Mouse (Mus musculus) stomach, embryonic 15.5 days (tissue): ENCODE measurements at regions not wholly inside any gene's neighbourhood (a gene's known extent, or its start where the extent isn't known, plus 50 kb on each side); places are given as distances from the start of the nearest gene placed in this dataset.
"Not testable (repeated sequence)": the region's sequence is repeated elsewhere in the genome, so short reads cannot be mapped to it uniquely, and the experiment has no call there.

Experiments used
- ATAC-seq: fragments of 200-750 bp; cut with Nextera tagmentation; 2 replicates; pipeline ENCODE4 v1.8.0; 2017; ENCODE audit warnings: low read depth, moderate number of reproducible peaks, moderate TSS enrichment; ENCODE audit not compliant: insufficient read depth, low FRiP score
- H3K27ac ChIP-seq: fragments of 300-500 bp; sonication (generic); 2 replicates; pipeline ENCODE4 v1.5.1; 2015; ENCODE audit warnings: mild to moderate bottlenecking, inconsistent platforms
- H3K27me3 ChIP-seq: fragments of 300-500 bp; sonication (generic); replicated peaks from 2 replicates; pipeline ENCODE4 v1.6.1; 2015; ENCODE audit warnings: inconsistent platforms
- H3K36me3 ChIP-seq: fragments of 300-500 bp; sonication (generic); 2 replicates; pipeline ENCODE4 v1.6.1; 2015; ENCODE audit warnings: inconsistent platforms
- H3K4me1 ChIP-seq: fragments of 300-500 bp; sonication (generic); 2 replicates; pipeline ENCODE4 v1.6.1; 2015; ENCODE audit warnings: inconsistent platforms
- H3K4me2 ChIP-seq: fragments of 300-500 bp; sonication (generic); 2 replicates; pipeline ENCODE4 v1.6.1; 2015; ENCODE audit warnings: mild to moderate bottlenecking, inconsistent platforms
- H3K4me3 ChIP-seq: fragments of 300-500 bp; sonication (generic); replicated peaks from 2 replicates; pipeline ENCODE4 v1.5.1; 2015; ENCODE audit warnings: inconsistent platforms
- H3K9ac ChIP-seq: fragments of 300-500 bp; sonication (generic); 2 replicates; pipeline ENCODE4 v1.6.1; 2015; ENCODE audit warnings: inconsistent platforms
- H3K9me3 ChIP-seq: fragments of 300-500 bp; sonication (generic); 2 replicates; pipeline ENCODE4 v1.6.1; 2016; ENCODE audit warnings: inconsistent platforms
- WGBS: fragments of 180-500 bp; shearing (Covaris S2); methylation state at CpG from one replicate; pipeline ENCODE4 v1.1.7; 2015; 5-methylcytosine and 5-hydroxymethylcytosine counted together

DNA sequence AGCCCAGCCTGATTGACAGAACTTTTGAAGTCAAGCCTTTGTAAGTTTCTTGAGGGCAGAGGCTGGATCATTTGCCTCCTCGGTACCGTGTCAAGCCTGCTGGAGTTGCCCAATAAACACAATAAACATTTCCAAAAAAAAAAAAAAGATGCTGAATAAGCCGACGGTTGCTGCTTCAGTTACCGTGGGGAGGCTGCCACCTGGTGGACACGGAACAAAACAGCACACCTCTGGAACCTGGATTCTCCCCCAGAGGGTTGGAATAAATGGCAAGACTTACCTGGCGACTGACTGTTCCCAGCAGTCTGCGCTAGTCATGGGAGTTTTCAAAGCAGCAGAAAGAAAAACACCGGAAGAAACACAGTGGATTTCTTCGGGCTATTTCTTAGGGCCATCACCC, 136.3 kb upstream of the Adamts18 start:
- ATAC-seq = no peak

DNA sequence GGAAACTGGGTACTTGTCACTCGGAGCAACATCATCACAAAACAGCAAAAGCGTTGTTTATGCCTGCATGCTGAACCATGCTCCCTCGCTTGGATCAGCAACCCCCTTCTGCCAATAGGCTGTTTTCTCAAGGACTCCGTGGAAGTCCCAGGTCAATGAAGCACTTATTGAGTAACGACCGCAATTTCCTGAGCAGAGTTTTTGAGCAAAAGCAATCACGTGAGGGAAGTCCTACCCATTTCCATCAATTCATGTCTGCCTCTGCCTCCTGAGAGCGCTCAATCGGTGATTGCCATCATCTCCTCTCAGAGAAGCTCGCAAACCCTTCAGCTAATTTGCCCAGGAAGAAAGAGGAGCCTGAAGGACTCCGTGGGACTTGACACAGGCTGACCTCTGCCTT, 136.9 kb upstream of the Adamts18 start:
- Histone ChIP-seq H3K9ac (no peak overlapping the region), H3K4me2 (no peak overlapping the region)

More for the DNA sequence above, 136.3 kb upstream of the Adamts18 start:
- H3K27me3 ChIP-seq = no peaks in the 10 kb centered on the region; the same call in 1 of the 2 replicates
- no peak overlapping the region for H3K9ac ChIP-seq
- WGBS = 6% methylated on average over 10 of the region's 10 CpGs
- no peaks in the 10 kb centered on the region for H3K4me1 ChIP-seq
- H3K4me2 ChIP-seq = no peak overlapping the region
- H3K36me3 ChIP-seq = no peaks in the 10 kb centered on the region
- H3K9me3 ChIP-seq = no peaks in the 10 kb centered on the region
- no peak overlapping the region for H3K4me3 ChIP-seq
- no peak overlapping the region for H3K27ac ChIP-seq

DNA sequence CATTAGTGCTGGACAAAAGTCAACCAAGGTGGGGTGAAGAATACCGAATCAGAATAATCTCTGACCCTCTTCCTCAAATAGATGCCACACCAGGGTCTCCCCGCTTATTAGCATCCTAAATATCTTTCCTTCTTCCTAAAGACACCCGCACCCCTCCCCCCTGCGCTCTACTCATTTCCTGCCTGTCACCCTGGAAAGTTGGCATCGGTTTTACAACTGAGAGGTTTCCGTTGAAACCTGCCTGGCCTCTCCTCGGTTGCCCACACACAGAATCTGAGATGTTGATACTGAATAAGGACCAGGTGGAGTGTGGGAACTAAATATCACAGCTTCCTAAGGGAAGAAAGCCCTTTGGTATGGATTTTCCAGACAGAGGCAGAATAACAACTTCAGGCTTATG, 137.4 kb upstream of the Adamts18 start:
- H3K27me3 ChIP-seq = no peaks in the 10 kb centered on the region; the same call in 1 of the 2 replicates
- H3K9ac ChIP-seq = no peak overlapping the region
- no peak for ATAC-seq
- no peaks in the 10 kb centered on the region for H3K36me3 ChIP-seq
- no peaks in the 10 kb centered on the region for H3K4me1 ChIP-seq
- no peak overlapping the region for H3K4me2 ChIP-seq
- no peak overlapping the region for H3K27ac ChIP-seq
- no peaks in the 10 kb centered on the region for H3K9me3 ChIP-seq
- WGBS = 60% methylated on average over 7 of the region's 7 CpGs
- H3K4me3 ChIP-seq = no peak overlapping the region

More for the DNA sequence above, 136.9 kb upstream of the Adamts18 start:
- 44% methylated on average over 11 of the region's 11 CpGs for WGBS
- H3K4me1 ChIP-seq = no peaks in the 10 kb centered on the region
- H3K36me3 ChIP-seq = no peaks in the 10 kb centered on the region
- no peak overlapping the region for H3K4me3 ChIP-seq
- no peak overlapping the region for H3K27ac ChIP-seq
- H3K9me3 ChIP-seq = no peaks in the 10 kb centered on the region
- H3K27me3 ChIP-seq = no peaks in the 10 kb centered on the region; the same call in 1 of the 2 replicates
- no peak for ATAC-seq

DNA sequence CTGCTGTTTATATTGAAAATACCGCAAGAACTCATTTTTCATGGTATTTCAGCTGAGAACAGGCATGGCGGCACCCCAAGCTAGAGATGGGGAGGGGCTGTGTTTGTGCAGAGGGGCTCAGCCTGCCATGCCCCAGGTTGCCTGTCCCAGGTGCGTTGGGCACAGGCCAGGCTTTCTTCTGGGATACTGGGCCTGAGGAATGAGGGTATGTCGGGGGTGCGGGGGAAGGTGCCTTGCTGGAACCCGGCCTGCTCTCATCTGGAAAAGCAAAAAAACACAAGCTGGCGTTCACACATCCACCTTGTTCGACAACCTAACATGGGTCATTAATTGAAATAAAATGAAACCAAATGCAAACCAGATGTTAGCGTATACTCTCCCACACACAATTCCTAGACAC, 142.2 kb upstream of the Adamts18 start:
- ATAC-seq = no peak
- H3K4me3 ChIP-seq = no peak overlapping the region

DNA sequence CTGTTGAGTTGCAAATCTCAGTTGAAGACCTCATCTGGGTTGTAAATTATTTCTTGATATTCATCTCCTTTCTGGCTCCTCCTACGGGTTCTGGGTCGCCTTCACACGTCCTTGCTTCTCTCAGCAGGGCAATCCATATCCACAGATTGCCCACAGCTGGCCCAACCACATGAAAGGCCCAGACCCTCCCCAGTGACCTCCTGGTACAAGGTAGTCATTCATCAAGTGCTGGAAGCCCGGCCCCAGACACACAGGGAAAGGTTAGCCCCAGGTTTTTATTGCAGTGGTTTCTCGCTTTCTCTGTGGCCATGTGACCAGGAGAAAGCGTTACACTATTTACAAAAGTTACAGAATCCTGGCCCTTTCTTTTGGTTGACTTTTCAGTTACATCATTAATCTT, 134.5 kb upstream of the Nudt7 start:
- H3K4me1 ChIP-seq = no peaks in the 10 kb centered on the region
- no peak overlapping the region for H3K9ac ChIP-seq
- ATAC-seq = no peak
- H3K9me3 ChIP-seq = no peaks in the 10 kb centered on the region
- H3K4me2 ChIP-seq = no peak overlapping the region
- H3K27ac ChIP-seq = no peak overlapping the region
- 17% methylated on average over 6 of the region's 6 CpGs for WGBS
- H3K27me3 ChIP-seq = no peaks in the 10 kb centered on the region
- H3K4me3 ChIP-seq = no peak overlapping the region
- no peaks in the 10 kb centered on the region for H3K36me3 ChIP-seq

More for the DNA sequence above, 142.2 kb upstream of the Adamts18 start:
- Histone ChIP-seq H3K9me3 (no peaks in the 10 kb centered on the region), H3K9ac (no peak overlapping the region), H3K4me2 (no peak overlapping the region), H3K27me3 (no peaks in the 10 kb centered on the region), H3K36me3 (no peaks in the 10 kb centered on the region), H3K27ac (no peak overlapping the region), H3K4me1 (no peaks in the 10 kb centered on the region)
- 68% methylated on average over 9 of the region's 9 CpGs for WGBS

DNA sequence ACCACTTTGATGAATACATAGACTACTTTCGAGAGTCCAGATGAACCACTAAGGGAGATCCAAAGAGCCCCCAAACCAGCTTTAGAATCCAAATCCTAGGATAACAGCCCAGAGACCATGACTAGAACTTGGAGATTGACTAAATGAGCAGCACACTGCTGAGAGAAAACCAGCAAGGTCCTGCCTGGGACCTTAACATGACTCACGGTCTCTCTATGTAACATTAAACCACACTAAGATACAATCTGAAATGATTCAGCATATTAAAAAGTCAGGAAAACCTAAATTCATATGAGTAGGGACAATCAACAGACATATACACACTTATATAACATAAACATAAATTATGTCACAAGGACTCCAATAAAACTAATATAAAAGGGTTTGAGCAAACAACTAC, 131.7 kb upstream of the Nudt7 start:
- no peaks in the 10 kb centered on the region for H3K27me3 ChIP-seq
- H3K36me3 ChIP-seq = no peaks in the 10 kb centered on the region
- no peak overlapping the region for H3K27ac ChIP-seq
- H3K4me3 ChIP-seq = no peak overlapping the region
- ATAC-seq = no peak
- H3K4me2 ChIP-seq = no peak overlapping the region
- H3K9me3 ChIP-seq = no peaks in the 10 kb centered on the region
- H3K4me1 ChIP-seq = no peaks in the 10 kb centered on the region
- 82% methylated on average over 2 of the region's 2 CpGs for WGBS
- H3K9ac ChIP-seq = no peak overlapping the region

DNA sequence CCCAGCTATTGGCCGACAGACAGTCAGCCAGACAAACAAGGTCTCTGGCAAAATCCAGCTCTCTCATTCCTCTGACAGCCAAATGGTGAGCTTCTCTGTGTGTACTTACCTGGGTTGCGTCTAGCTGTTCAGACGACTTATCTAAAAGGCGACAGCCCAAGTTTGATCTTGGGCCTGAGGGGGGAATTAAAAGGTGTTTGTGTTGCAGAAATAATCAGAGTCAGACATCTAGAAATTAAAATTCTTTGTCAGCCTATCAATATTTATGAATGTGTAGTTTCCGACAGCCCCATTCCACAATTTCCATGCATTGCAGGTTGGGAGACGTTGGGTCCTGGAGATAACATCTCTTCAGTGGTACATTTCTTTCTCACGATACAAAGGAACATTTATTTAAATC, 128.9 kb upstream of the Nudt7 start:
- H3K4me1 ChIP-seq = no peaks in the 10 kb centered on the region
- H3K4me3 ChIP-seq = no peak overlapping the region
- no peak overlapping the region for H3K9ac ChIP-seq
- WGBS = 62% methylated on average over 7 of the region's 7 CpGs
- H3K36me3 ChIP-seq = no peaks in the 10 kb centered on the region
- no peaks in the 10 kb centered on the region for H3K27me3 ChIP-seq
- H3K9me3 ChIP-seq = no peaks in the 10 kb centered on the region
- no peak overlapping the region for H3K4me2 ChIP-seq
- no peak overlapping the region for H3K27ac ChIP-seq
- ATAC-seq = no peak

DNA sequence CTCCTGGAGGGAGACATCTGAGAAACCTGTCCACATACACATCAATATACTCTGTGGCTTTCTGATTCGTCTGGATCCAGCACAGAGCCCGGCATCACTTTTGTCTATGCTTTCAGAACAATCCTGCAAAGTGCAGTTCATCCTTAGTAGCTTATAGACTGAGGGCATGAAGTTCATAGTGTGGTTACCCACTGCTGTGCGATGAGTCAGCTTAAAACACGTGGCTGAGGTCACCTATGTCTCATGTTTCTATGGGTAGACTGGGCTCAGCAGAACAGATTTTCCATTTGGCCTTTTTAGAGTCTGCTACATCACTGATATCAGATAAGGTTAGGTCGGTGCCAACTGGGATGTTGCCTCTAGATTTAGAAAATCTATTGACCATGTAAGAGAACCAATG, 126.8 kb upstream of the Nudt7 start:
- 81% methylated on average over 5 of the region's 5 CpGs for WGBS
- no peak overlapping the region for H3K4me2 ChIP-seq
- no peaks in the 10 kb centered on the region for H3K36me3 ChIP-seq
- H3K27ac ChIP-seq = no peak overlapping the region
- no peaks in the 10 kb centered on the region for H3K9me3 ChIP-seq
- H3K27me3 ChIP-seq = no peaks in the 10 kb centered on the region
- no peak overlapping the region for H3K4me3 ChIP-seq
- no peaks in the 10 kb centered on the region for H3K4me1 ChIP-seq
- ATAC-seq = no peak
- H3K9ac ChIP-seq = no peak overlapping the region

DNA sequence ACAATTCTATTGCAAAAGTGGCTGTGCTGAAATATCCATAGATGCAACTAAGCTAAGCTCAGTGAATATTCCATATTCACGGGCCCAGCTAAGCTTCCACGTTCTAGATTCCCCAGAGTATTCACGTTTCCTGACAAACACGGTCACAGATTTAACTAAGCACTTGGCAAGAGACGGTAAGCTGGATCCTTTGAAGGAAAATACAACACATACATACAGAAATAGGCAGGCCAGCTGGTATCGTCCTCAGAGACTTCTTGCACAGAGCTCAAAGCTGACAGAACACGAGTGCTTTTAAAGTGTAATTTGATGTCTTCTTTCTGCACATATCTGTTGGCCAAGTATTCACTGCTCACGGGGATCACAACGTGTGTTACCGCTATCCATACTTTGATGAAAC, 126.3 kb upstream of the Nudt7 start:
- no peaks in the 10 kb centered on the region for H3K27me3 ChIP-seq
- no peaks in the 10 kb centered on the region for H3K36me3 ChIP-seq
- no peak for ATAC-seq
- H3K27ac ChIP-seq = no peak overlapping the region
- 82% methylated on average over 10 of the region's 10 CpGs for WGBS
- H3K4me2 ChIP-seq = no peak overlapping the region
- no peak overlapping the region for H3K9ac ChIP-seq
- H3K4me1 ChIP-seq = no peaks in the 10 kb centered on the region
- no peak overlapping the region for H3K4me3 ChIP-seq
- H3K9me3 ChIP-seq = no peaks in the 10 kb centered on the region

DNA sequence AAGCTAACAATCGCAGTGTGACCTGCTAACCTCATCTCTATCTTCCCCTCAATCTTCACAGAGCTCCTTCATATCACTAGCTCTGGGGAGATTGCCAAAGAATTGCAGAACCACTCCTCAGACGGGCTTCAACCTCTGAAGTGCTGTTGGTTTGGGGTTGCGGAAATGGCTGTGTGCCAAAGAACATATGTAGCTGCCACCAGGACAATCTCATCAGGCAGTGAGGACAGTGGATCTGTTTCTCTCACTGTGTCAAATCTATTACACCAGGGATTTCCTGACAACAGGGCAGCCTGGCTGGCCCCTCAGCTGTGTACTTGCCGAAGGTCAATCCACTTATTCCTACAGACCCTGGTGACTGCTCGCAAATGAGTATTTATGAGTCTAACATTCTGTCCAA, 115.0 kb upstream of the Nudt7 start:
- 24% methylated on average over 5 of the region's 5 CpGs for WGBS
- H3K4me3 ChIP-seq = no peak overlapping the region
- H3K36me3 ChIP-seq = no peaks in the 10 kb centered on the region
- no peak overlapping the region for H3K4me2 ChIP-seq
- no peaks in the 10 kb centered on the region for H3K9me3 ChIP-seq
- no peak overlapping the region for H3K9ac ChIP-seq
- ATAC-seq = peak; percentile 18; the same call in 1 of the 2 replicates
- no peaks in the 10 kb centered on the region for H3K27me3 ChIP-seq
- H3K27ac ChIP-seq = no peak overlapping the region
- H3K4me1 ChIP-seq = no peaks in the 10 kb centered on the region

DNA sequence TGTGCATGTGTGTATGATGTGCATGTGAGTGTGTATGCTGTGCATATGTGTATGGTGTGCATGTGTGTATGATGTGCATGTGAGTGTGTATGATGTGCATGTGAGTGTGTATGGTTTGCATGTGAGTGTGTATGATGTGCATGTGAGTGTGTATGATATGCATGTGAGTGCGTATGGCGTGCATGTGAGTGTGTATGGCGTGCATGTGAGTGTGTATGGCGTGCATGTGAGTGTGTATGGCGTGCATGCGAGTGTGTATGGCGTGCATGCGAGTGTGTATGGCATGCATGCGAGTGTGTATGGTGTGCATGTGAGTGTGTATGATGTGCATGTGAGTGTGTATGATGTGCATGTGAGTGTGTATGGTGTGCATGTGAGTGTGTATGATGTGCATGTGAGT, 103.2 kb upstream of the Nudt7 start:
- not testable (repeated sequence) for H3K36me3 ChIP-seq, H3K9ac ChIP-seq, H3K9me3 ChIP-seq, ATAC-seq, H3K4me3 ChIP-seq, H3K27me3 ChIP-seq, H3K4me2 ChIP-seq, H3K4me1 ChIP-seq, H3K27ac ChIP-seq
- WGBS = 93% methylated on average over 9 of the region's 9 CpGs

DNA sequence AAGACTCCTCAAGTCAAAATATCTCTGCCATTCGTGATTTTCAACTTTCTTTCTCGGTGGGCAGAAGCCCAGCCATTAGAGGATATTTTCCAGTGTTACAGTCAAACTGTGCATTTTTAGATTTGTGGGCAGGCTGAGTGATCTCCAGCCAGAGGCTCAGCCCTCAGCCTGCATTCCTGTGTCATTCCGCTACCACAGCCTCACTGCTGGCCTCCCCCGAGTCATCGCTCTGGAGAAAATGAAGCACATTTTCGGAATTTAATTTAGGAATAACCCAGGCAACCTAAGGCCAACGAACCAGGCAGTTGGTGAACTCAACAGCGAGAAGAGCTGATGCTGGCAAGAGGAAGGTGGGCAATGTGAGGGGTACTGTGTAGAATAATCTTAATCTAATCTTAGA, 80.9 kb upstream of the Nudt7 start:
- Histone ChIP-seq H3K4me1 (no peaks in the 10 kb centered on the region), H3K36me3 (no peaks in the 10 kb centered on the region), H3K9me3 (no peaks in the 10 kb centered on the region), H3K27ac (no peak overlapping the region), H3K4me3 (no peak overlapping the region), H3K9ac (no peak overlapping the region), H3K4me2 (no peak overlapping the region), H3K27me3 (no peaks in the 10 kb centered on the region)
- ATAC-seq = no peak
- WGBS = 78% methylated on average over 8 of the region's 8 CpGs

DNA sequence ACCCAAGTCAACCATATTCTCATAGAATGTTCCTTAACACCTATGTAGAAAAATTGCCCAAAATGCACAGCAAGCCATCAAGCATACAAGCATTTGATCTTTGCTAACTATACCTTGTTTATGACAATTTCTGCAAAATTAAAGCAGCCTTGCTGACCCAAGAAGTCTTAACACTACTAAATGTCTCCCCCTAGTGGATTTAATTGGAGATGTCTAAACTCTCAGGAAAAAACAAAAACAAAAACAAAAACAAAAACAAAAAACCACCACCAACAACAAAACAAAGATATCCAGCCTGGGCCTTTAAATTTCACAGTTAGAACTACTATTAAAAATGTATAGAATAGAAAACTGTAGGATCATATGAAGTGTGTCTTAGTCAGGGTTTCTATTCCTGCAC, 69.8 kb upstream of the Nudt7 start:
- Histone ChIP-seq H3K4me1 (no peaks in the 10 kb centered on the region), H3K27me3 (no peaks in the 10 kb centered on the region), H3K36me3 (no peaks in the 10 kb centered on the region), H3K4me3 (no peak overlapping the region), H3K27ac (no peak overlapping the region), H3K9ac (no peak overlapping the region), H3K9me3 (no peaks in the 10 kb centered on the region), H3K4me2 (no peak overlapping the region)
- no peak for ATAC-seq
